Mouse (Mus musculus): ENCODE results near the gene Atp5h.

The Atp5h gene

DNA sequence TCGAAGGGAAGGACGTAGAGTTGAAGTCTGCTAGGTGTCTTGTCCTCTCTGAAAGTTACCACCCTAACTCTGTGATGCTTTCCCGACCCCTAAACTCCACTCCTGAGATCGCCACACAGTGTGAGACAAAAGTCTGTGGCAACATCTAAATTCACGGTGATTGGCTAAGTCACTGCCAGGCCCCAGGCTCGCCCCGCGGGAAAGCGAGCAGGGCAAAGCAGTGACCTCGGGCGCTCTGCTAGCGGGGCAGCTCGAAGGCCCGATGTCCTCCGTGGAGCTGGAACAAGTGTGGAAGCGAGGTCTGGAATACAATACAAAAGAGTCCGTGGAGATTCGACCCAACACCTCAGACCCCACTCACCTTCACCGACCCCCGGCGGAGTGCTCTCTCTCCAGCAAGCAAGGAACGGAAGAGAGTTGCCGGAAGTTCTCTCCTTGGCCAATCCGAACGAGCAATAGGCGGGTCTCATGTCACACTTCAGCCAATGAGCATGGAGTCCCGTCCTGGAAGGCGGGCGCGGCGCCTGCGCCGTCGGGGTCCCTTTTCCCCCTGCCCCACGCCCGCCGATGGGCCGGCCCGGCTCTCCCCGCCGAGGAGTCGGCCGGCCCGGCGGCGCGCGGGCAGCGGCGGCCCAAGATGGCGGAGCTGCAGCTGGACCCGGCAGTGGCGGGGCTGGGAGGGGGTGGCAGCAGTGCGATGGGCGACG is at the start of gene Atp5h, which contains the start of gene Kctd2:
TSS of gene Atp5h (minus strand) at position 432 of the 707 bp plus-strand sequence.
TSS of gene Kctd2 (plus strand) at position 598 of the 707 bp plus-strand sequence.
- under 1% methylated on average over 53 of the region's 56 CpGs for WGBS

DNA sequence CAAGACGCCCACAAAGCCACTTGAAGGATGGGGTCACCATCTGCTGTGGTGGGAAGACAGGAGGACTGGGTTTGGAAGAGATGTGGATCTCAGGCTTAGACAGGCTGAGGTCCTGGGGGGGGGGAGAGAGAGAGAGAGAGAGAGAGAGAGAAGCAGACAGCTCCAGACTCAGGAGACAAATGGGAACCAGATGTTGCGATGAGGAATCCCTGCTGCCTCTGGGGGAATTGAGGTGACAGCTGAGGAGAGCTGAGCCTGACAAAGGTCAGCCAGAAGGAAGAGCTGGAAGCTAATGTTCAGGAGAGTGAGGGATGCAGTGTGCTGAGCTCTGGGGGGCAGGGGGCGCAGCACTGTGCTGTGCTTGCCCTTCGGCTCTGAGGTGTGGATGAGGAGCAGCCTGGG is 47.5 kb upstream of the Atp5h start:
- 89% methylated on average over 4 of the region's 4 CpGs for WGBS

DNA sequence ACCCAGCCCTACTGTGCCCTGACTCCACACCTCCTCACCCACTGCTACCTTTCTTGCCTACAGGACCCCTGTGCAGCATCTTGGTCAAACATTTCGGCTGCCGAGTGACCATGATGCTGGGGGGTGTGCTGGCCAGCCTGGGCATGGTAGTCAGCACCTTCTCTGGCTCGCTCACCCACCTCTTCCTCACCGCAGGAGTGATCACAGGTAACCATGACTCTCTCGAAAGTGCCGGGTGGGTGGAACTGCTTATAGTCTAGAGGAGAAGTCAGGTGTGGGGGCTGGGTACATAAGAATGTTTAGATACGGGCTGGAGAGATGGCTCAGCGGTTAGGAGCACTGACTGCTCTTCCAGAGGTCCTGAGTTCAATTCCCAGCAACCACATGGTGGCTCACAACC is 45.1 kb upstream of the Atp5h start:
- 83% methylated on average over 8 of the region's 8 CpGs for WGBS

DNA sequence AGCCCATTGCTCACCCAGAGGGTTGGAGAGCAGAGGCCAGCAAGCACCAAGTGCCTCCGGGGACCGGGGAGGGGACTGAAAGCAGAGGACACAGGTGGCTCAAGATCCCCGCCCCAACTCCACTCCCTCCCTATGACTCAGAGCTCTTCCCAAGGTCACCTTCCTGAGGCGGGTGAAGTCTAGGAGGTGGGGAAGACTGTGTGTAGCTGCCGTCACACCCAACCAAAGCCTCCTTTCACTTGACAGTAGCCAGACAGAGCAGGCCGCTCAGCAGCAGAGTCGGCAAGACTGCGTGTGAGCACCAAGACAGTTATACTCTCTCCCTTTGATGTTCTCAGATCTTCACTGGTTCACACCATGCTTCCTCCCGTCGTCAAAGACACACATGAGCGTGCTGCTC is 43.6 kb upstream of the Atp5h start:
- 84% methylated on average over 11 of the region's 11 CpGs for WGBS

DNA sequence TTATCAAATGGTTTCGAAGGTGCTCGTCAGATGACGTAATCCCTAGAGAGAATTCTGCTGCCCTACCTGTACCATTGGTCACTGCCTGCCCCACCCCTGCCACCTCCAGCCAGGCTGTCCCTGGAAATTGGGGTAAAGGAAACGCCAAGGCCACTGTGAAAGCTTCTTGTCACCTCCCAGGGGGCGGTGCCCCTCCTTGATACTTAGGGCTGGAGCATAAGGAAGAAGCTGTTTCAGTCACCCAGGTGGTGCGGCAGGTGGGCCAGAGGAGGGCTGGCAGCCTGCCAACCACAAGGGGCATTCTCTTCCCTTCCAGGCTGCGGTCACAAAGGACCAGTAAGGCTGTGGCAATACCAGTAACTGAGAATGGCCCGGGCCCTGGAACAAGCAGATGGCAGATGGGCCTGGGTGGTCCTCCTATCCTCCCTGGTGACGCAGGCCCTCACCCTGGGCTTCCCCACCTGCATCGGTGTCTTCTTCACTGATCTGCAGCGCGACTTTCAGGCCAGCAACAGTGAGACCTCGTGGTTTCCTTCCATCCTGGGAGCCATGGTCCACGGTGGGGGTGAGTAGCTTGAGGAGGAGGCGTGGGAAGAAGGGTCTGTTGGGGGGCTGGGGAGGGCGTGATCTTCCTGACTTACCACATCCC is 42.6 kb upstream of the Atp5h start, which contains the start of gene Slc16a5:
TSS of gene Slc16a5 (plus strand) at position 232 of the 649 bp plus-strand sequence.
- WGBS, result 79% methylated on average over 16 of the region's 16 CpGs

DNA sequence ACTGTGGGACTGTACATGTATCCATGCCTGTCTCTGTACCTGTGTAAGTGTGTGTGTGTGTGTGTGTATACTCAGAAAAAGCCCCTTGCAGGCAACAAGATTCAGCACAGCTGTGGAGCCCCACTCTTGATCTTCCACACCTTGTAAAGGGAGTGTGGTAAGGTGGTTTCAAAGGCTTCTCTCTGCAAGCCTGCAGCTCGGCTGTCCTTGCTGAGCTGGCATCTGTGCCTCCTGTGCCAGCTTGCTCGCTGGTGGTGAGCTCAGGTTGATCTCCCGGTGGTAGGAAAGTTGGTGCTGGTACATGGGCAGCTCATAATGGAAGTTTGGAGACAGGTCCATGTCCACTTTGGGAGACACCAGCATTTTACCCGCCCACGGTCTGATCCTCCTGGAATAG is 42.1 kb upstream of the Atp5h start:
- WGBS, result 79% methylated on average over 5 of the region's 5 CpGs

DNA sequence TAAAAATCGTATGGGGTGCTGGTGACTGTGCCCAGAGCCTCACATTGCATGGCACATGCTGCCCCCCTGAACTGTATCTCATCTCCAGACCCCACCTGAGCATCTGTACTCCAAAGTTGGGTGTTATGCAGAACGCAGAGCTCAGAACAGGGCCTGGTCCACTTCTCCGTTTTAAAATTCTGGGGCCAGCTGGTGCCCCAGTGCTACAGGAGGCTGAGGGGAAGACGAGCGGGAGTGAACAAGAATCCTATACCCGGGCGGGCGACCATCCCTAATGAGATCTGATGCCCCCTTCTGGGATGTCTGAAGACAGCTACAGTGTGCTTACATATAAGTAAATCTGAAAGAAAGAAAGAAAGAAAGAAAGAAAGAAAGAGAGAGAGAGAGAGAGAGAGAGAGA is 41.2 kb upstream of the Atp5h start:
- WGBS, result 54% methylated on average over 8 of the region's 8 CpGs

DNA sequence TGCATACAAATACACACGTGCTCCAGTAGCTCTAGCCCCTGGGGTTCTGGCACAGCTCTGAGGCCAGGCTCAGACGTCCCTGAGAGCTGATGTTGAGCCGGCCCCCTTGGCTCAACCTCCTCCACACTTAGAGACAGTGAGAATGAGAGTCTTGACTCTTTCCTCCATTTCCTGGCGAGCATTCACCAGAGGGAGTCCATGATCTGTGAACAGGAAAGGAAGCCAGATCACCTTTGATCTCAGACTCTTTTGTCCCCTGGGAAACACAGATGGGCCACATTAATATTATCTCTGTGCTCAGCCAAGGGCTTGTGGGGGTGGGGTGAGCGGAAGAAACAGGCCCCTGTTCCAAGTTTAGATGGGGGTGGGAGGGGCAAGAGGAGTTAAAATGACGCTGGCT is 37.6 kb upstream of the Atp5h start:
- 50% methylated on average over 6 of the region's 6 CpGs for WGBS

DNA sequence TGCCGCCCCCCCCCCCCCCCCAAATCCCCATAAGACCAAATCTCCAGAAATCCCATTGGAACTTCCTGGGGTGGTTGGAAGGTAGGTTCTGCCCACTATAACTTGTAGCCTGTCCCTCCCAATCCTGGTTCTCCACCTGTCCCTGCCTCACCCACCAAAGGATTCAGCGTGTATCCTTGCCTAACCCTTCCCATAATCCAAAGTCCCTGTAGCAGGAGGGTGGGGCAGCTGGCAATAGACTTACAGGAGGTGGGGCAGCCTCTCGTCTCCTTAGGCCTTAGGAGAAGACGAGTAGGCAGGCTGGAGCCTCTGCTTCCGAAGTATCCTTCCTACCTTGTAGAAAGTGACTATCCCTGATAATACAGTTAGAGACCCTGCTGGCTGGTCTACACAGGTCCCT is 36.4 kb upstream of the Atp5h start:
- 90% methylated on average over 5 of the region's 5 CpGs for WGBS

DNA sequence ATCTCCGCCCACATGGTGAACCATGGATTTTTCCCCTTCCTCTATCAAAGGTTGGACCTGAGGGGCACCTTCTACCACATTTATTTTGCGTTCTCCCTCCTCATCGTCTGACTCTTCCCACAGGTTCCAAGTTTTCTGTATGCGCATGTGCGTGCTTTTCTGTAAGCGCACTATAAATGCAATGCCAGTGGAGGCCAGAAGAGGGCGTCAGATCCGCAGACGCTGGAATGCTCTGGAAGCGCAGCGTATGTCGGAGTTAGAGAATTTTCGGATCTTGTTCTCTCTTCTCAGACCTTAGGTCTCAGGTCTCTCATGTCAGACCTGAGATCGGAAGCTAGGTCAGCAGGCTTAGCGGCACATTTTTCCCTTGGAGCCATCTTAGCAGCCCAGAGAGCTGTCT is 35.9 kb upstream of the Atp5h start:
- WGBS, result 89% methylated on average over 15 of the region's 15 CpGs

DNA sequence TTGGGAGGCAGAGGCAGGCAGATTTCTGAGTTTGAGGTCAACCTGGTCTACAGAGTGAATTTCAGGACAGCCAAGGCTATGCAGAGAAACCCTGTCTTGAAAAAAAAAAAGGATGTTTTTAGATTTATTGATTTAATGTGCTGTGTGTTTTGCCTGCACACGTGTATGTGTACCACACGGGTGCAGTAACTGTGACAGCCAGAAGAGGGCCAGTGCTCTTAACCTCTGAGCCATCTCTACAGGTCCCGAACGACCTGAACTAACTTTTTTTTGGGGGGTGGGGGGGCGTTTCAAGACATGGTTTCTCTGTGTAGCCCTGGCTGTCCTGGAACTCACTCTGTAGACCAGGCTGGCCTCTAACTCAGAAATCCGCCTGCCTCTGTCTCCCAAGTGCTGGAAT is 35.1 kb upstream of the Atp5h start:
- WGBS, result 87% methylated on average over 6 of the region's 6 CpGs

DNA sequence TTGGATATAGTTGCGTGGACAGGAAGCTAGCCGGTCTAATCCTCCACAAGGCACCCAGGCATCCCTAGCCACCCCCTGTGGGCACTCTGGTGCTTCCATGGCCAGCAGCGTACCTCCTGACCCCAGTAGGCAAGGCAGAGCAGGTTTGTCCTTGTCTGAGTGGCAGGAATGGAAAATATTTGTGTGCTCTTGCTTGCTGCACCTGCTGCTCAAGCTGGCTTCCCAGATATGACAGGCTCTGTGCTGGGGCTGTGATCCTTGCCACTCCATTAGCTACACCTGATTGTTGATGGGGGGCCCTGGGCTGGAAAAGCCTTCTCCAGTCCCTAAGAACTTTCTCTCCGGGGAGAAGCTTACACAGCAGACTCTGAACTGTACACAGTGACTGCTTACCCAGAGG is 33.5 kb upstream of the Atp5h start:
- 77% methylated on average over 4 of the region's 4 CpGs for WGBS

DNA sequence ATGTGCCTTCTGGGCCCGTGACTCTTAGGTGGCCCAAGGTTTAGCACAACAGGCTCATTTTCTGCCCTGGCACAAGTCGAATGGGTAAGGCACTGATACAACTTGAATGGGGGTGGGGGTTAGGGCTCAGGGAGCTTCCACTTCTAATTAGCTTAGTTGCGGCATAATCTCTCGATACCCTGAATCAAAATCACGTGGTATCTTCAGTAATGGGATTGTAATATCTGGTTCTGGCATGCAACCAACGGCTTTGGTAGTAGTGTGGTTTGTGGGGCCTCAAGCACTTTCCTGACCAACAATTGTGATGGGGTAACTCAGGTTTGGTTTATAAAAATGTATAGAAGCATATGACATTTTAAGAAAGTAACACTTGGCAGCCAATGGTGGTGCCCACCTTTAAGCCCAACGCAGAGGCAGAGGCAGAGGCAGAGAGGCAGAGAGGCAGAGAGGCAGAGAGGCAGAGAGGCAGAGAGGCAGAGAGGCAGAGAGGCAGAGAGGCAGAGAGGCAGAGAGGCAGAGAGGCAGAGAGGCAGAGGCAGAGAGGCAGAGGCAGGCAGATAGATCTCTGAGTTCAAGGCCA is 32.6 kb upstream of the Atp5h start:
- WGBS, result 78% methylated on average over 7 of the region's 7 CpGs

DNA sequence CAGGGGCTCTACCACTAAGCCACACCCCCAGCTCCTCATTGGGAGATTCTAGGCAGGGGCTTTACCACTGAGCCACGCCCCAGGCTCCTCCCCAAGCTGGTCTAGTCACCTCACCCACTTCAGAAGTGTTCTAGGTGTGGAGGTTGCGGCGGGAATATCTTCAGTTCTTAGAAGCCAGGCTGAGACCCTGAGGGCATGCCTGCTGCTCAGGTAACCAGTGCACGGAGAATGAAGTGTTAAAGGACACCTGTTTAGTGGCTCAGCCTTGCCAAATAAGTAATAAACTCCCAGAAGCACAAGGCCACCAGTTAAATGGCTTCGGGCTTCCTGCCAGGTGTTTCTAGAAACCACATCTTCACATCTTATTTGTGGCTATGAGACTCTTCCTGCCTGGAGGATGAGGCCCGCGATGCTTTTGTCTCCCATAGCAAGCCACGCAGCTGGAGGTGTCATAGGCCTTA is 32.0 kb upstream of the Atp5h start:
- 77% methylated on average over 8 of the region's 8 CpGs for WGBS

DNA sequence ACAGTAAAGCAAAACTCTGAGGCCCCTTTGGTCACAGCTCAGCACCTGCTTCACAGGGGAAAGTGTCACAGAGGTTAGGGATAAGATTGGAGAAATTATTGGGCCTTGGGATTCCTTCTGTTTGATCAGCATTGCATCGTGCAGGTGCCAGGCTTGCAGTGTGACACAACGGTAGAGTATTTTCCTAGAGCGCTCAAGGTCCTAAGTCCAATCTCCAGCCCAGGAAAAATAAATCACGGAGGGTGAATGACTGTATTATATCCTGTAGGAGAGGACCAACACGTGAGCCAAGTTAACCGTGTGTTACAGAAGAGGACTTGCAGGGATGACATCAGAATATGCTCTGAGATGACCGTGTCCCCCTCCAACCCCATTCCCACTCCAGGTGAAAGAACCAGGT is 30.4 kb upstream of the Atp5h start:
- 89% methylated on average over 7 of the region's 7 CpGs for WGBS

DNA sequence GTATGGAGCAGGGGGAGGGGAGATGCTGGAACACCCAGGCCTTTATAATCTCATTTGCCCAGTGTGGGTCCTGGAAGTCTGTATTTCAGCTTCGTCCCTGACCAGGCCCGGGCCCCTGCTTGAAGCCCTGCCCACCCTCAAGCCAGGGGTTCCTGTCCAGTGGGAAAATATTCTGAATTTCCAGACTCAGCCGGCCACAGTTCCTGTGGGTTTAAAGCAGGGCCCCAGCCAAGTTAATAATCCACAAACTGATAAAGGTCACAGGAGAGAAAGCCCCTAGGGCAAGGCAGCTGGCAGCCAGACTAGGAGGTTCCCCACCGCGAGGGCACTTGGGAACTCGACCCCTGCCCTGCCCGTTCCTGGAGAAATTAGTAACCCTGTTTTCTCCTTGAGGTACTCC is 29.2 kb upstream of the Atp5h start:
- 81% methylated on average over 7 of the region's 7 CpGs for whole genome bisulfite sequencing

DNA sequence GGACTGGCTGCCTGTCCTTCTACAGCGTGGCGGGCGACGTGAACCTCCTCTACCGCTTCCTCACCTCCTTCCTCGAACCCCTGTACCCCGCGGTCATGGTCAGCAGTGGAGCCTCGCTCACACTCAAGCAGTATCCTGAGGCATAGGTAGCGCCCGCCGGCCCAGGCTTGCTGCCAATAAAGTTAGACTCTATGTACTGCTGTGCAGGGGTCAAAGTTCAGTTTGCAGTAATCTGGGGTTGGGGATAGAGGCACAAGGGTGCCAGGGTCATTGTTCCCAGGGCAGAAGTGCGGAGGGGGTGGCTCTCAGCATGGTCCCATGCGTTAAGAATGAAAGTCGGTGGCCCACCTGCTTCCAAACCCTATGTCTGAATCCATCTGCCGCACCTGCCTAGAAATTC is 28.3 kb upstream of the Atp5h start:
- WGBS, result 90% methylated on average over 16 of the region's 16 CpGs

DNA sequence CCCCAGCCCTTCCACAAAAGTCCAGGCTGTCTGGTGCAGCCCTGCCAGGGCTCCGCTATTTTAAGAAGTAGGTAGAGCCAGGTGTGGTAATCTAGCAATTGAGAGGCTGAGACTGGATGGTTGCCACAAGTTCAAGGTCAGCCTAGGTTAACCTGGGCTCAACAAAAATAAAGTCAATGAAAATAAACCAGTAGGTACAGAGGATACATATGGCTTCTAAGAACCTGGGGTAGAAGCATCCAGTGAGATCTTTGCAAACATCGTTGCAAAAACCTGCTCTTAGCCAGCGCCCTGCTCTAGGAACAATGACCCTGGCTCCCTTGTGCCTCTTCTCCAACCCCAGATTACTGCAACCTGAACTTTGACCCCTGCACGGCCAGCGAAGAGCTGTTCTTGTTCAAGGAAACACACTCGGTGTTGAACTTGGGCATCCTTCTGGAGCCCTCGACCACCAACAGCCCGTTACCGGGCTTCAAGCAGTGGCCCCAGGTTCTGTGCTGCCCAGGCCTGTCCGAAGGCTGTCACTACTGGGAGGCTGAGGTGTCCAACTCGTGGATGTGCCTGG is 27.6 kb upstream of the Atp5h start:
- 93% methylated on average over 11 of the region's 11 CpGs for whole genome bisulfite sequencing

DNA sequence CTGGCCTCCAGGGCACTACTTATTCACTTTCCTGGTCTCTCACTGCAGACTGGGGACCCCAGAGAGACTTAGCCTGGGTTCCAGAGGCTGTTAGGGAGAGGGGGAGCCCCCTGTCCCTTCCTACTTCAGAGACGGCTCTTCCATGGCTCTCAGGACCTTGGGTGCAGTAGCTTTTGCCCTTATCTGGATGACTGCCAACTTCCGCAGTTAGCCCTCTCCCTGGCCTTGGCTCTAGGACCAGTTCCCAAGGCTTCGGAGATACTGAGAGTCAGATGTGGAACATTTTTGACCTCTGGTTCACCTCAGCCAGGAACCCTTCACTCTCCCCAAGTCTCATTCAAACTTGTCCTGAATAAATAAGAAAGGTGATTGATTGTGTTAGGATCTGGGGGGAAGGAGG is 27.1 kb upstream of the Atp5h start:
- 77% methylated on average over 3 of the region's 3 CpGs for WGBS

DNA sequence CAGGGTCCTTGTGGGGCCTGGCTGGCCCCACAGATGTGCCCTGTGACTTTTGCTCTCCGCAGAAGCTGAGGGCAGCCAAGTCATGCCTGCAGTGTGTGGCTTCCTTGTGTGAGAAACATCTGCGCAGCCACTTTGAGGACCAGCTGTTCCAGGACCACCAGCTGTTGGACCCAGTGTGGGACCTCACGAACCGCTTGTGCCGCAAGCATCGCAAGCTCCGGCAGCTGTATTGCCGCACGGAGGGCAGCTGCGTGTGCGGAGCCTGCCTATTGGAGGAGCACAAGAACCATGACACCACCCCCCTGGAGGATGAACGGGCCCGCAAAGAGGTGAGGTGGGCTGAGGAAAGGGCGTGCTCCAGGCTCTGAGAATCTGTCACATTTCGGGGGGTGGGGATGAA is 21.7 kb upstream of the Atp5h start:
- WGBS, result 65% methylated on average over 15 of the region's 15 CpGs

DNA sequence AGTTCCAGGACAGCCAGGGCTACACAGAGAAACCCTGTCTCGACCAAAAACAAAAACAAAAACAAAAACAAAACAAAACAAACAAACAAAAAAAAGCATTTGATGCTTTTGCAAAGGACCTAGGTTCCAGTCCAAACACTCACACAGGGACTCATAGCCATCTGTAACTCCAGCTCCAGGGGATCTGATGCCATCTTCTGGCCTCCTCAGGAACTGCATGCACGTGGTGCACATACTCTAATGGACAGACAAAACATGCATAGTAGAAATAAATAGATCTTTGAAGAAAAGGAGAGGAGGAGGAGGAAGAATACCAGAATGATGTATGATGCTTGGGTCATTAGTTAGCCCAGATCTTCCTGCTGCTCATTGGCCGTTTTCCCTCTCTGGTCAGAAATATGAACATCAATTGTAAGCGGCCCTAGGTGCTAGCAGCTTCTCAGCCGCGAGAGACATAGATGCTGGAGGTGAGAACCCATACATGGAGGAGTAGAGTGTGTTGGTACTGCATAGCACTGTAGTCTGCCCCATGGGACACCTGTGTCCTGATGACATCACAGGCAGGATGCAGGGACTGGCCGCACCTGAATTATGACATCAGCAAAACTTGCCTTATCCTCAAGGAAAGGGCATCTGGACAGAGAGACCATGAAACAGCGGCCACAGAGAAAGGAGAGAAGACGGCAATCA is 20.3 kb upstream of the Atp5h start, which contains the start of gene Trim80:
TSS of gene Trim80 (plus strand) at position 640 of the 690 bp plus-strand sequence.
- 96% methylated on average over 9 of the region's 9 CpGs for WGBS

DNA sequence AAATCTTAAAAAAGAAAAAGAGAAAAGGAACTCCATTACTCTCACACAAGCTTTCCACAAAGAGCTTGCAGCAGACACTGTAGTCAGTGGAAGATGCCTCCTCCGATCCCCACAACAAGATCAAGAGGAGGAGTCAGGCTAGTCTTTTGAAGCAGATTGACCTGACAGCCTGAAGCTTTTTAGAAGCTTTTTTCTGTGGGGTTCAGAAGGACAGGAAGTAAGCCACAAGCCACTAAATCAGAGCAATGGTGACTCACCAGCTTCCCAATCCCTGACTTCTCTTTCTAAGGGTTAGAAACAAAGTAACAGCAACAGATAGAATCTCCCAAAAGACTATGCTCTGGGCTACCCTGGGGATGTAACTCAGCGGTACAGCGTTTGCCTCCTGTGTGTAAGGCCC is 19.6 kb upstream of the Atp5h start:
- 84% methylated on average over 3 of the region's 3 CpGs for WGBS

Measured in cerebral cortex, adult 2 months (tissue).